Mouse (Mus musculus) brain, embryonic 14.5 days (tissue): ENCODE data around the gene Cdh18. TPM values are rescaled to one million over a fixed set of nuclear protein-coding genes. Genes with fewer than 3 reads are reported as not detected.
A peak's percentile ranks its signal among the peaks of the same experiment; 100 is the strongest.
"Not testable (repeated sequence)": the region's sequence is repeated elsewhere in the genome, so short reads cannot be mapped to it uniquely, and the experiment has no call there.

Experiments used
- DNase-seq: peaks from one replicate; pipeline ENCODE4 v3.0.0-alpha.2; 2011; ENCODE audit warnings: low read depth
- CTCF ChIP-seq: fragments of 200-500 bp; IDR thresholded peaks from 2 replicates; pipeline ENCODE4 v1.5.1; 2012; ENCODE audit warnings: inconsistent platforms, mild to moderate bottlenecking, moderate library complexity, borderline replicate concordance; ENCODE audit not compliant: insufficient read depth, insufficient read length; ENCODE audit errors: extremely low read depth
- POLR2A ChIP-seq: fragments of 200-500 bp; IDR thresholded peaks from 2 replicates; pipeline ENCODE4 v1.6.1; 2012; ENCODE audit warnings: mild to moderate bottlenecking, inconsistent platforms, borderline replicate concordance; ENCODE audit not compliant: poor library complexity, insufficient read depth, insufficient read length, severe bottlenecking; ENCODE audit errors: extremely low read depth
- polyA plus RNA-seq: library from polyadenylated mRNA; depleted of rRNA; stranded (reverse); fragments of >200 nt; gene quantifications from 2 replicates; pipeline ENCODE4 v1.2.3, GENCODE M21; 2012

Gene Cdh18
- polyA plus RNA-seq, 1 experiment, result 7.3 TPM

DNA sequence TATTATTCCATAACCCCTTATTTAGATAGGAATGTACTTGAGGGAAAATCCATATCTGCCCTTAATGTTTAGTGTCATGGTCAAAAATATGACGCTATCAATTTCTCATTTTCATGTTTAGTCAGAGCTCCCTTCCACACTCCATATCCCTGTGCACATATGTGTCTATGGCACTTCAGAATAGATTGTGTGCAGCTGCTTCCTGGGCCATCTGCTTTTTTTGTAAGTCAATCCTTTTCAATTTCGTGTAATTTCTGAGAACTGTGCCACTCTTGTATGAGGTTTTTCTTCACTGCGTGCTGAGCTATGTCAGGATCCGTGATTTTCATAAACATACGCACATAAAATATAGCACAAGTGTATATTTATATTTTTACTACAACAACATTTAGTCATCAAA, 435.8 kb downstream of the Cdh18 start:
- TF ChIP-seq POLR2A, result no peak
- TF ChIP-seq CTCF, result no peak
- DNase-seq, result peak; percentile 30

DNA sequence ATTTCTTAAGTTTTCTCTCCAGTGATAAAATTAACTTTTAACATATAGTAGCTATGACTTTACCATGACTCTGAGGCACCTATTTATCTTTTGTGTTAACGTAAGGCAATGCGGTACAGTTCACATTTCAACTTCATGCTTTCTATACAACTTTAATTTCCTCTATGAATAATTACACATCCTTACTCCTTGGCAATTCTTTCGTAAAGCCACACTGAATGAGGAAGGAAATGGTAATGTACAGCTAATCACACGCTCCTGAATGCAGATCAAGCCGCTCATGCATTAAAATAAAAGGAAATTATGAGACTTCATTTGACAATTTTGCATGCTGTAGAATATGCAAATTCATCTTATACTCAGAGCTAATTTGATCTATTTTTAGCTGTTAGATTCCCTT, 467.9 kb downstream of the Cdh18 start:
- TF ChIP-seq POLR2A (no peak), CTCF (no peak)
- peak; percentile 43 for DNase-seq

DNA sequence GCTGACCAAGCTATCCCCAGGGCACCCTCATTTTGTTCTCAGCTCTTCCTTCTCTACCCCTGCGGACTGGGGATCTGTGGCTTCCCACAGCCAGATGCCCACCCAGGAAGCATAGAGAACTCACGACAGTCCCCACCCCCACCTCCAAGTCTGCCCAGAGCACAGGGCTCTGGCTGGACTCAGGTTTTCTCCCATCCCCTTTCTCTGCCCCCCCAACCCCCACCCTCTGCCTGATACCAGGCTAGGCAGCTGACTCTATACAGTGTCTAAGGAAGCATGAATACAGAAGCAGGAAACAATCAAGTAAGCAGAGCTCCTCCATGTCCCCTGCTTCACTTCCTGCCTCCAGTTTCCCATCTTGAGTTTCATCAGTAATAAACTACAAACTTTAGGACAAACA, 472.3 kb downstream of the Cdh18 start:
- no peak for DNase-seq
- TF ChIP-seq POLR2A, result no peak
- no peak for TF ChIP-seq CTCF

DNA sequence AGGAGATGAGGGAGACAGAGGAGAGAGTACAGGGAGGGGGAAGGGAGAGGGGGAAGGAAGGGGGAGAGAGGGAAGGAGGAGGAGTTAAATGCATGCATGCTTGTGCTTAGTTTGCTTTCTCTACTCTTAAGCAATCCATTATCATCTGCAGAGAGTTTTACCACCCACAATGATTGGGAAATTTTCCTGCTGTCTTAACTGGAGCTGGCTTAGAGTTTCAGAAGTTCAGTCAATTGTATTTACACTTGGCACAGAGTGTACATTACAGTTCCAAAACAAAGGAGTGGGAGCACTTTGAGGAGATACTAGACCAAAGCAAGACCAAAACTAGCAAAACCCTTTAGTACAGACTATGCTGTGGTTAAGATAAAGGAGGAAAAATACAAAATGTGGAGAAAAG, 473.8 kb downstream of the Cdh18 start:
- no peak for DNase-seq
- TF ChIP-seq CTCF, result no peak
- TF ChIP-seq POLR2A, result no peak

DNA sequence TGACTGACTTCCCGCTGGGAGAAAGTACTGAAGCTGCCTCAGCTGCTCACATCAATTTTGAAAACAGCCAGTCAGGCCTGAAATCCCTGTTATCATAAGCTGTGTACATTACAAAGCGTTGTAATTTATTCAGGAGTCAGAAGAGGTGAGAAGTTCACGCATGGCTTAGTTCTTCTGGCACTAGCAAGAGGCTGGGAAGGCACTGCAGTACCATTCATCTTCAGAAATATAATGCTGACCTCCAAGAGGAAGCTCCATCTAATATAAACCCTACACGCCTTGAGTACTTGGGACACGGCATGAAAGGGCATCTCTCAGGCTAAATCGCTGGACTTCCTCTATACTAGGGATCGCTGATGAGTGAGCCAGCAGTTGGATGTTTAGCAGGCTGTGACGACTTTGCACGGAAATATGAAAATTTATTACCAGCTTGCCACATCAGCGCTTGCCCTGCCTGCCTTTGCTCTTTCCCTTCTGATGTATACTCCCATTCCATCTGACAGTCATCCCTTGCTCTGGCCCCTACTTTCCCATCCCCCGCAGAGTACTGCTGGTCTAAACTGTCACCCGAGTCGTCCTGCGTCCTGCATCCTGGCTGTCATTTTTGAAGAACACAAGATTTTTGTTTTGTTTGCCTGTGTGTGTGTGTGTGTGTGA, 486.9 kb downstream of the Cdh18 start:
- TF ChIP-seq POLR2A, result no peak
- TF ChIP-seq CTCF, result no peak
- DNase-seq, result peak; percentile 62

DNA sequence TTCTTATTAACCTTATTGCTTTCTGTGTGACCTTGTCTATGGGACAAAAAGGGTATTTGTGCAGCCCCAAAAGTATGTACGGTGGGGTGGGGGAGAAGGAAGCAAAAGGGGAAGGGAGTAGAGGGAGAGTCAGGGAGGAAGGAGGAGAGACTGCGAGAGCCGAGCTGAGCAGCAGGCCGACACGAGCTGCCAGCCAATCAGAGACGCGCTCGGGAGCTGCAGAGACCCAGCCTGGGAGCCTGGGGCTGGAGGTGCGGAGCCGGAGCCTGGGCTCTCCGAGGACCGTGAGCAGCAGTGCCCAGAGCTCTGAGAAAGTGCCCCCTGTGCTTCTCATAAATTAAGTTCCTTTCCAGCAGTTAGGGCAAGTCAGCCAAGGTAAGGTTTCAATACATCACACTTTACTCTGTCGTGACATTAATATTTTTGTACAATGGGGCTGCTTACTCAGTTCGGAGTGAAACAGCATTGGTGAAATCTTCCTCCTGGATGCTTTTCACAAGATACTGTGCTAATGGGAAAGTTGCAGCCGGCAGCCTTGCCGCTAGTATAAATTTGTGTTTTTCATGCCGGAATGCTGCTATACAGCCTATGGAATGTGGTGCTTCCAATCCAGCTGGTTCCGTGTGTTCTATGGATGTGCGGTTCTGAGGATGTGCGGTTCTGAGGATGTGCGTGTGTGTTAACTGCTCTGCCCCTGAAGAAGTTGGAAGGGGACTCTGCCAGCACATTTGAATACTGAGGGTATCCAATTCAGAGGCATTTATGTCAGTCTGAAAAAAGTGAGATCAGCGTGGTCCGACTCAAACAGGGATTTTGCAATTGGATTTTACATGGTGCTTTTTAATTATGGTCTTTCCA, 487.6 kb downstream of the Cdh18 start:
- TF ChIP-seq CTCF (no peak), POLR2A (peak; percentile 20; the same call in 1 of the 2 replicates)
- peak; percentile 95 for DNase-seq

DNA sequence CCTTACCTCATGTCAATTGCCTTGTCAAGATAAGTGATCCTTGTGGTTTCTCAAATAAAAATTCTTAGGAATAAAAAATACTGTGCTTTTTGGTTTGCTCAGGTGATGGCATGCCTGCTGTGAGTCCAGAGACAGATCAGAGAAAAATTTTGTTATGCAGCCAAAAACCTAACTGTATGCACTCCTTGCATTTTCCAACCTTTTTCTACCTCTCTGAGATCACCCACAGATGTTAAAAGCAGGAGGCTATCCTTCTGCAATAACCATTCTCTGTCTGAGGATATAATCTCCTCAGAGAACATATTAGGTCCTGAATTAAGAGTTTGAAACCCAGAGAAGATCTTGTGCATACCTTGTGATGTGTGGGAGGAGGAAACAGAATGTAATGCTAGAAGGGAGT, 488.7 kb downstream of the Cdh18 start:
- TF ChIP-seq CTCF (no peak), POLR2A (no peak)
- no peak for DNase-seq

DNA sequence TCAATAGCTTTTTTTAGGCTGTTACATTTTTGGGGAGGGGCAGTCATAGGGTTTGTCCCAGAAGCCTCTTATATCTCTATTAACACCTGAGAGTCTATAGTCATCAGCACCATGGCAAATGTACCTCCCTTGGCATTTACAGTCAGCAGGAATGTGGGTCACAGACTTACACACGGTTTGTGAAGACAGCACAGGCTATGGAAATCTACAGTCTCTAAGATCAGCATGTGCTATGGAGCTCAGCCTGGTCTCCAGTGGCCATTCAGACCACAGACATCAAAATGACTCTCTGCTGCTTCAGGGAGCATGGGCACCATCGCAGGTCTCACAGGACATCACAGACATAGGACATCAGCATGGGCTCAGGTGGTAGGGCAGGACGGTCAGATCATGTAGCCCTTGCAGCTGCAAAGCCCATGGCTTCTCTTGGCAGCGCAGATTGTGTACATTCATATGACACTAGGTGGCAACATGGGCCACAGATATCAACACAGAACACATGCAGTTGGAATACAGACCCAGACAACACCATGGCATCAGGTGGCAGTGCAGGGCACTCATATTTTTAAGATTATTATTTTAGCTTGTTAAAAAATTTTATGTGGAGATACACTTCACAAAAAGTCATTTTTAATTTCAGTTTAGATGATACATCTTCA, 497.4 kb downstream of the Cdh18 start:
- TF ChIP-seq CTCF (peak; percentile 8; the same call in 1 of the 2 replicates), POLR2A (no peak)
- peak; percentile 9 for DNase-seq

GRCm38 (mm10) chr15:23052006-23052405, 503.2 kb downstream of the Cdh18 start:
- no peak for DNase-seq
- TF ChIP-seq POLR2A (no peak), CTCF (no peak)

GRCm38 (mm10) chr15:23085326-23085725, 536.5 kb downstream of the Cdh18 start:
- DNase-seq, result not testable (repeated sequence)

- DNase-seq, result no peak
- TF ChIP-seq POLR2A, result no peak
- no peak for TF ChIP-seq CTCF
Measured at GRCm38 (mm10) chr15:23087535-23087934, 538.7 kb downstream of the Cdh18 start.

GRCm38 (mm10) chr15:23096601-23097000, 547.8 kb downstream of the Cdh18 start:
- no peak for TF ChIP-seq POLR2A
- TF ChIP-seq CTCF, result no peak

GRCm38 (mm10) chr15:23104668-23105380, 556.0 kb downstream of the Cdh18 start:
- TF ChIP-seq POLR2A, result no peak
- no peak for TF ChIP-seq CTCF
- DNase-seq, result peak; percentile 34

More at GRCm38 (mm10) chr15:23096601-23097000, 547.8 kb downstream of the Cdh18 start:
- no peak for DNase-seq
